Mouse (Mus musculus) heart, embryonic 16.5 days (tissue): ENCODE data around the gene Ptf1a. TPM values are rescaled to one million over a fixed set of nuclear protein-coding genes. Genes with fewer than 3 reads are reported as not detected.

Source experiments
- ATAC-seq: fragments of 200-750 bp; cut with Nextera tagmentation; replicated peaks from 2 replicates; pipeline ENCODE4 v1.8.0; 2017; ENCODE audit warnings: moderate number of reproducible peaks; ENCODE audit not compliant: insufficient read depth, low FRiP score; ENCODE audit errors: extremely low read depth
- H3K27ac ChIP-seq: fragments of 300-500 bp; sonication (generic); 2 replicates; pipeline ENCODE4 v1.5.1; 2014; ENCODE audit warnings: mild to moderate bottlenecking, low read length, control low read depth, moderate library complexity
- H3K27me3 ChIP-seq: fragments of 300-500 bp; sonication (generic); 2 replicates; pipeline ENCODE4 v1.6.1; 2014; ENCODE audit warnings: low read length, mixed read lengths; ENCODE audit not compliant: control insufficient read depth, insufficient read depth
- H3K36me3 ChIP-seq: fragments of 300-500 bp; sonication (generic); 2 replicates; pipeline ENCODE4 v1.6.1; 2014; ENCODE audit not compliant: control insufficient read depth, insufficient read depth
- H3K4me1 ChIP-seq: fragments of 300-500 bp; sonication (generic); 2 replicates; pipeline ENCODE4 v1.6.1; 2014; ENCODE audit warnings: low read length, mixed read lengths; ENCODE audit not compliant: control insufficient read depth, insufficient read depth
- H3K4me2 ChIP-seq: fragments of 300-500 bp; sonication (generic); 2 replicates; pipeline ENCODE4 v1.6.1; 2014; ENCODE audit warnings: low read depth, mild to moderate bottlenecking, control low read depth, low read length
- H3K4me3 ChIP-seq: fragments of 300-500 bp; sonication (generic); 2 replicates; pipeline ENCODE4 v1.5.1; 2014; ENCODE audit warnings: mild to moderate bottlenecking, control low read depth, low read length
- H3K9ac ChIP-seq: fragments of 300-500 bp; sonication (generic); 2 replicates; pipeline ENCODE4 v1.6.1; 2014; ENCODE audit warnings: low read length, control low read depth
- H3K9me3 ChIP-seq: fragments of 300-500 bp; sonication (generic); replicated peaks from 2 replicates; pipeline ENCODE4 v1.6.1; 2016; ENCODE audit warnings: low read length; ENCODE audit not compliant: control insufficient read depth
- WGBS: fragments of 180-500 bp; shearing (Covaris S2); extraction: QIAGEN DNeasy Blood & Tissue Kit; methylation state at CpG from one replicate; pipeline ENCODE4 v1.1.7; 2014; 5-methylcytosine and 5-hydroxymethylcytosine counted together
- polyA plus RNA-seq: library from polyadenylated mRNA; unstranded; fragments of >200 nt; fragmentation: Nextera tagmentation; extraction: Ambion mirVana; gene quantifications from 2 replicates; pipeline ENCODE4 v1.2.1, GENCODE M21; 2015

Gene Ptf1a
- not detected in 2 replicates for polyA plus RNA-seq

GRCm38 (mm10) chr2:19444931-19445831 lies at the start of gene Ptf1a:
Gene Ptf1a, plus strand, starts transcription at chr2:19445663.
- Histone ChIP-seq H3K4me3 (peak within 1 kb of the TSS; percentile 36), H3K4me1 (peaks cover 7% of the 10 kb centered on the region), H3K9ac (no peak within 1 kb of the TSS), H3K27ac (no peak within 1 kb of the TSS), H3K4me2 (peak within 1 kb of the TSS; percentile 55), H3K9me3 (no peaks in the 10 kb centered on the region), H3K27me3 (peaks cover 88% of the 10 kb centered on the region), H3K36me3 (no peaks in the 10 kb centered on the region)
- 1% methylated on average over 52 of the region's 53 CpGs for WGBS
- ATAC-seq = no peak

DNA sequence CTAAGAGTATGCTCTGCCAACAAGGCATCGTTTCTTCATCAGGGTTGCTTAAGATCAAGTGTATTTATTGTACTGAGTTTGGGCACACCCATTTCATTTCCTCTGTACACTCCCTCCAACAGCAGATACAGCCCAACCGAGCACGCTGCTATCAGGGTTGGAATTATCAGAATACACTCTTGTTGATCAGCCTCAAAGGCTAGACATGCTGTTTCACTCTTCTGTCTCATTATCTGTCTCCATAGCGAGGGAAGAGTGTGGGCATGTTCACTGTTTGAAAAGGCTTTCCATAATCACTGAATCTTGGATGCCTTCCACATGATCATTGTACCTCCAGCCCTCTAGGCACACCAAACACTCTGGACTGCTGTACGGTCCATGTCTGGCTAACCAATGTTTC lies 40.1 kb upstream of the Ptf1a start:
- H3K36me3 ChIP-seq = no peaks in the 10 kb centered on the region
- no peak overlapping the region for H3K4me3 ChIP-seq
- WGBS = 44% methylated on average over 5 of the region's 5 CpGs
- no peaks in the 10 kb centered on the region for H3K9me3 ChIP-seq
- H3K27me3 ChIP-seq = no peaks in the 10 kb centered on the region
- no peak for ATAC-seq
- no peak overlapping the region for H3K27ac ChIP-seq
- H3K4me2 ChIP-seq = no peak overlapping the region
- no peak overlapping the region for H3K9ac ChIP-seq
- H3K4me1 ChIP-seq = no peaks in the 10 kb centered on the region

DNA sequence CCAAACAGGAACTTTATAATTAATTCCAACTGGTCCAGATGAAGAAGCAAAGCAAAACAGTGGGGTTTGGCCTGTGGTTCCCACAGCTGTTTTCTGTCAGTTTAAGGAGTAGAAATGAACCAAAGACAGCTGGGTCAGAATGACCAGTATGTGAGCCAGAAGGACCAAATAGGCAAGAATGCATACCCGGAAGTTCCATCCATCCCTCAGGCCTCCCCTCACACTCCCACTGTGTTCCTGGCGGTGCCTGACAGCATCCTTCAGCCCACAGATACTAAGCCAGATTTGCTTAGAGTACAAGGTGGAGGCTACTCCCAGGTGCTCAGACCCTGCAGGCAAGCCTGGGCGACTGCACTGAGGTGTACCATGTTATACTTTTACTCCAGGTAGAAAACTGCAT lies 38.9 kb upstream of the Ptf1a start:
- Histone ChIP-seq H3K4me3 (no peak overlapping the region), H3K27ac (no peak overlapping the region), H3K27me3 (no peaks in the 10 kb centered on the region), H3K9me3 (peaks cover under 1% of the 10 kb centered on the region), H3K9ac (no peak overlapping the region), H3K36me3 (no peaks in the 10 kb centered on the region), H3K4me2 (no peak overlapping the region), H3K4me1 (no peaks in the 10 kb centered on the region)
- 0 out of 2 replicates have a peak, but pooled peaks have one; percentile 41 for ATAC-seq
- 61% methylated on average over 3 of the region's 3 CpGs for WGBS

DNA sequence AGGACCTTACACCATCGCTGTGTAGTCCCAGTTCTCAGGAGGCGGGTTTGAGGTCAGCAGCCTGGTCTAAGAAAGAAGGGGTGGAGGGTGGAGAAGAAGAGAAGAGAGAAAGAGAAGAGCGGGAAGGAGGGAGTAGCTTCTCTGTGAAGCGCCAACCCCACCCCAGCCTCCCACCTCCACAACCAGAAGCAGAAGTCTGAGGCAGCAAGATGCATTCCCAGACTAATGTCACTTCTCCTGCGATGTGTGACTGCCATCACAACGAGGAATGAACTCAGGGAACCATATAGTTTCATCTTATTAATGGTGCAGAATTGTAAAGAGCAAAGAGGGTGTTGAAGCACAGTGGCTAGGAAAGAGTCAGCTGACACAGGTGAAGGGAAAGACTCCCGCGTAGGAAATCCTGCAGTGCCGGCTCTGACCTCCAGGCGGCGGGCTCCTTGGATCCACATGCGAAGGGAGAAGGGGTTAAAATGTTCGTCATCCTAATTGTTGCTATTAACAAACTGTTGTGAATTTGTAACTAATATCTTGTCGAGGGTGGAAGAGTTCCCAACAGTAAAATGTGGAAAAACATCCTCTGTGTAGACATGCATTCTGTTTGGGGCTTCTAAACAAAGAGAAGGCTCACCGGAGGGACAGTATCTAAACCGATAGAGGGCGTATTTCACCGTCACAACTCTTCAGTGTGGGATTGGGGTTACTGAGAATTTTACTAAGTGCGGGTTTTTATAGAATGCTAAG lies 31.1 kb upstream of the Ptf1a start:
- Histone ChIP-seq H3K9me3 (peaks cover 3% of the 10 kb centered on the region), H3K4me3 (peak overlapping the region; percentile 34), H3K27ac (no peak overlapping the region), H3K4me1 (peaks cover 3% of the 10 kb centered on the region; the same call in 1 of the 2 replicates), H3K9ac (0 out of 2 replicates have a peak overlapping the region, but pooled peaks have one; percentile 39), H3K4me2 (peak overlapping the region; percentile 61), H3K36me3 (no peaks in the 10 kb centered on the region), H3K27me3 (peaks cover 2% of the 10 kb centered on the region; the same call in 1 of the 2 replicates)
- WGBS = 19% methylated on average over 19 of the region's 19 CpGs
- ATAC-seq = no peak

GRCm38 (mm10) chr2:19415063-19415521 lies 30.4 kb upstream of the Ptf1a start:
- Histone ChIP-seq H3K4me1 (peaks cover 3% of the 10 kb centered on the region; the same call in 1 of the 2 replicates), H3K27me3 (peaks cover 2% of the 10 kb centered on the region; the same call in 1 of the 2 replicates), H3K4me2 (peak overlapping the region; percentile 61), H3K36me3 (no peaks in the 10 kb centered on the region), H3K27ac (no peak overlapping the region), H3K9ac (0 out of 2 replicates have a peak overlapping the region, but pooled peaks have one; percentile 39), H3K4me3 (peak overlapping the region; percentile 34), H3K9me3 (peaks cover 3% of the 10 kb centered on the region)
- ATAC-seq = no peak
- 2% methylated on average over 6 of the region's 6 CpGs for WGBS

DNA sequence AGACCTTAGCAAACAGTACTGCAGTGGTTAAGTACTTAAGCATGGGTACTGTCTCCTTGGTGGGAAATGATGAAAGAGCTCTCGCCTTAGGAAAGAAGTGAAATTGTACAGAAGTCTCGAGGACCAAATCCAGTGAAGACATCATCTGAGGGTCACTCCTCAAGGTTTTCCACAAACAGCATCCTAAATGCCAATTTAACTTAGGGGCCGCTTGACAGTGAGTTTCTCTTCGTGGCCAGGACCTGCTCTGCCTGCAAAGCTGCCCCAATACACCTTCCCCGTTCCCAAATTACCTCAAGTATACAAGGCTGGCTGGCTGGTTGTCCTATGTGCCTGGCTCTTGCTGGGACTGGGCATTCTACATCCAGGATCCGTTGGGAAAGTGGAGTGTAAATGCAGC lies 29.4 kb upstream of the Ptf1a start:
- Histone ChIP-seq H3K36me3 (no peaks in the 10 kb centered on the region), H3K27me3 (peaks cover 2% of the 10 kb centered on the region; the same call in 1 of the 2 replicates), H3K9ac (no peak overlapping the region), H3K4me1 (peaks cover 3% of the 10 kb centered on the region; the same call in 1 of the 2 replicates), H3K9me3 (peaks cover 3% of the 10 kb centered on the region), H3K27ac (no peak overlapping the region), H3K4me3 (no peak overlapping the region), H3K4me2 (no peak overlapping the region)
- ATAC-seq = no peak
- 60% methylated on average over 6 of the region's 6 CpGs for WGBS

DNA sequence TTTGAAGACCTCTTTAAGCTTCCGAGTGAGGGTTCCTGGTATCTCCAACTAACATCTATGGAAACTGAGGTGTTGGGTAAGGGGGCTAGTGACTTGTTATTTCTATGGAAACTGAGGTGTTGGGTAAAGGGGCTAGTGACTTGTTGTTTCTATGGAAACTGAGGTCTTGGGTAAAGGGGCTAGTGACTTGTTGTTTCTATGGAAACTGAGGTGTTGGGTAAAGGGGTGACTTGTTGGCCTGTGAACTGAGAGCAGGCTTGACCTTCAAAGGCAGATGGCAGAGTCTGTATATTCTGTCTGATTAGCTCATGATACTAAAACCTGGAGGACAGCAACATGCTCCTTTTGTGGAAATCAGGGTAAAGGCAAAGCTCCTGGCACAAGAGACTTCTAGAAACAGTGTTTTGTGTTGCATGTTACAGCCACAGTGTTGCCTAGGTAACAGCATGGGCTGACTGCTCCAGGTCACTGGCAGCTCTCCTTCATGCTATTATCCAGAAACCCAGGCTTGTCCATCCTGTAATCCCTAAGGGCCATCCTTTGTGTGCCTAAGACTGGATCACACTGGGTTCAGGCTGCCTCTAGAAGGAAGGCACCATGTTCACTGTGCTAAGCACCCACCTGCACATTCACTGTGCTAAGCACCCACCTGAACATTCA lies 25.6 kb upstream of the Ptf1a start:
- H3K9me3 ChIP-seq = no peaks in the 10 kb centered on the region
- no peak overlapping the region for H3K4me2 ChIP-seq
- H3K27ac ChIP-seq = no peak overlapping the region
- no peaks in the 10 kb centered on the region for H3K36me3 ChIP-seq
- ATAC-seq = no peak
- H3K27me3 ChIP-seq = peaks cover 6% of the 10 kb centered on the region
- no peak overlapping the region for H3K9ac ChIP-seq
- H3K4me3 ChIP-seq = no peak overlapping the region
- H3K4me1 ChIP-seq = peaks cover under 1% of the 10 kb centered on the region; the same call in 1 of the 2 replicates
- WGBS = 56% methylated on average over 1 of the region's 1 CpGs

- no peaks in the 10 kb centered on the region for H3K36me3 ChIP-seq
- H3K27me3 ChIP-seq = peaks cover 4% of the 10 kb centered on the region
- H3K4me2 ChIP-seq = no peak overlapping the region
- H3K4me1 ChIP-seq = no peaks in the 10 kb centered on the region
- ATAC-seq = no peak
- H3K9ac ChIP-seq = no peak overlapping the region
- H3K9me3 ChIP-seq = no peaks in the 10 kb centered on the region
- H3K27ac ChIP-seq = no peak overlapping the region
- H3K4me3 ChIP-seq = no peak overlapping the region
Measured at GRCm38 (mm10) chr2:19422226-19422625, 23.2 kb upstream of the Ptf1a start.
